Mouse (Mus musculus) CH12.LX (cell line): Measurements from ENCODE around the gene Cradd. TPM values are rescaled to one million over a fixed set of nuclear protein-coding genes. Genes with fewer than 3 reads are reported as not detected.

Experiments
- DNase-seq: peaks from one replicate; pipeline ENCODE4 v3.0.0-alpha.2; 2013; ENCODE audit errors: extremely low read depth
- H3K27ac ChIP-seq: 2 replicates; pipeline ENCODE4 v1.5.1; 2012; ENCODE audit warnings: low read depth, mild to moderate bottlenecking, control low read depth, moderate library complexity; ENCODE audit not compliant: insufficient read depth
- H3K27me3 ChIP-seq: replicated peaks from 2 replicates; pipeline ENCODE3; 2012; ENCODE audit warnings: inconsistent platforms
- H3K36me3 ChIP-seq, 2 experiments: replicated peaks in 1 of 2; 2 replicates each; pipeline versions ENCODE3 to v1.6.1; 2012; ENCODE audit warnings: inconsistent platforms in 1 of 2, low read length in 1 of 2, mild to moderate bottlenecking in 1 of 2, mixed read lengths in 1 of 2, moderate library complexity in 1 of 2; ENCODE audit not compliant: control insufficient read depth in 1 of 2, insufficient read depth in 1 of 2
- H3K4me1 ChIP-seq, 2 experiments: 2 replicates each; pipeline ENCODE4 v1.6.1; 2012; ENCODE audit warnings: inconsistent platforms in 1 of 2, moderate library complexity in 1 of 2; ENCODE audit not compliant: insufficient read depth in 2 of 2, control insufficient read depth in 1 of 2
- H3K4me2 ChIP-seq: 2 replicates; pipeline ENCODE4 v1.6.1; 2012; ENCODE audit warnings: low read depth, mild to moderate bottlenecking, control low read depth; ENCODE audit not compliant: poor library complexity, insufficient read depth, severe bottlenecking
- H3K4me3 ChIP-seq, 3 experiments: fragments of 150-350 bp in 1 of 3; sonication (generic) in 1 of 3; replicated peaks in 1 of 3; 2 replicates each; pipeline versions ENCODE3 to v1.5.1; 2011 to 2012; ENCODE audit warnings: low read depth in 2 of 3, low read length in 2 of 3, mild to moderate bottlenecking in 2 of 3, moderate library complexity in 2 of 3, control low read depth in 1 of 3, improper control_type of control experiment in 1 of 3, inconsistent platforms in 1 of 3, mixed read lengths in 1 of 3; ENCODE audit not compliant: poor library complexity in 1 of 3
- H3K79me2 ChIP-seq: replicated peaks from 2 replicates; pipeline ENCODE4 v1.6.1; 2012; ENCODE audit warnings: mild to moderate bottlenecking, moderate library complexity; ENCODE audit not compliant: control insufficient read depth, poor library complexity, insufficient read depth, severe bottlenecking; ENCODE audit errors: extremely low read depth
- H3K9ac ChIP-seq: 2 replicates; pipeline ENCODE4 v1.6.1; 2012; ENCODE audit warnings: low read depth, mild to moderate bottlenecking, control low read depth, moderate library complexity; ENCODE audit not compliant: insufficient read depth
- H3K9me3 ChIP-seq: replicated peaks from 2 replicates; pipeline ENCODE3; 2012; ENCODE audit warnings: low read length, inconsistent platforms, mixed read lengths
- CHD1 ChIP-seq: IDR thresholded peaks from 2 replicates; pipeline ENCODE4 v1.6.1; 2012; ENCODE audit warnings: low read depth, low read length, improper control_type of control experiment, inconsistent platforms
- E2F4 ChIP-seq: IDR thresholded peaks from 2 replicates; pipeline ENCODE4 v1.6.1; 2011; ENCODE audit warnings: low read depth, low read length, improper control_type of control experiment; ENCODE audit not compliant: insufficient replicate concordance
- ETS1 ChIP-seq: conservative IDR thresholded peaks from 2 replicates; pipeline ENCODE4 v1.6.1; 2012; ENCODE audit warnings: low read depth, mild to moderate bottlenecking, inconsistent platforms, low read length, improper control_type of control experiment, moderate library complexity
- GABPA ChIP-seq: IDR thresholded peaks from 2 replicates; pipeline ENCODE4 v1.6.1; 2012; ENCODE audit warnings: low read depth, low read length, improper control_type of control experiment, inconsistent platforms; ENCODE audit not compliant: insufficient replicate concordance
- HCFC1 ChIP-seq: IDR thresholded peaks from 2 replicates; pipeline ENCODE4 v1.6.1; 2012; ENCODE audit warnings: low read depth, mild to moderate bottlenecking, inconsistent platforms, low read length, improper control_type of control experiment
- JUN ChIP-seq: IDR thresholded peaks from 2 replicates; pipeline ENCODE4 v1.6.1; 2011; ENCODE audit warnings: low read depth, mild to moderate bottlenecking, low read length, improper control_type of control experiment, moderate library complexity; ENCODE audit not compliant: insufficient read depth
- JUND ChIP-seq: conservative IDR thresholded peaks from 2 replicates; pipeline ENCODE4 v1.6.1; 2011; ENCODE audit warnings: low read depth, low read length, improper control_type of control experiment
- KAT2A ChIP-seq: IDR thresholded peaks from 2 replicates; pipeline ENCODE4 v1.6.1; 2012; ENCODE audit warnings: low read length, improper control_type of control experiment, inconsistent platforms; ENCODE audit not compliant: insufficient replicate concordance
- MAFK ChIP-seq: IDR thresholded peaks from 2 replicates; pipeline ENCODE4 v1.6.1; 2011; ENCODE audit warnings: low read length, improper control_type of control experiment; ENCODE audit not compliant: insufficient replicate concordance
- MAZ ChIP-seq: IDR thresholded peaks from 2 replicates; pipeline ENCODE4 v1.6.1; 2012; ENCODE audit warnings: low read depth, mild to moderate bottlenecking, inconsistent platforms, low read length, improper control_type of control experiment, moderate library complexity
- MXI1 ChIP-seq: IDR thresholded peaks from 2 replicates; pipeline ENCODE4 v1.6.1; 2011; ENCODE audit warnings: mild to moderate bottlenecking, low read depth, low read length, improper control_type of control experiment
- MYC ChIP-seq: IDR thresholded peaks from 2 replicates; pipeline ENCODE4 v1.6.1; 2011; ENCODE audit warnings: low read depth, mild to moderate bottlenecking, improper control_type of control experiment, low read length
- NRF1 ChIP-seq: IDR thresholded peaks from 2 replicates; pipeline ENCODE4 v1.6.1; 2014; ENCODE audit warnings: low read depth, mild to moderate bottlenecking, inconsistent platforms, low read length, improper control_type of control experiment, moderate library complexity
- POLR2A ChIP-seq: IDR thresholded peaks from 2 replicates; pipeline ENCODE4 v1.6.1; 2011; ENCODE audit warnings: low read depth, mild to moderate bottlenecking, improper control_type of control experiment, low read length
- POLR2AphosphoS2 ChIP-seq: IDR thresholded peaks from 2 replicates; pipeline ENCODE4 v1.6.1; 2011; ENCODE audit warnings: low read depth, low read length, improper control_type of control experiment
- RAD21 ChIP-seq: IDR thresholded peaks from 2 replicates; pipeline ENCODE4 v1.6.1; 2011; ENCODE audit warnings: low read depth, mild to moderate bottlenecking, low read length, improper control_type of control experiment, moderate library complexity
- RCOR1 ChIP-seq: conservative IDR thresholded peaks from 2 replicates; pipeline ENCODE4 v1.6.1; 2012; ENCODE audit warnings: low read depth, mild to moderate bottlenecking, inconsistent platforms, low read length, improper control_type of control experiment
- SMC3 ChIP-seq: IDR thresholded peaks from 2 replicates; pipeline ENCODE4 v1.6.1; 2011; ENCODE audit warnings: low read depth, low read length, improper control_type of control experiment
- TBP ChIP-seq: conservative IDR thresholded peaks from 2 replicates; pipeline ENCODE4 v1.6.1; 2011; ENCODE audit warnings: low read depth, low read length, improper control_type of control experiment
- USF2 ChIP-seq: conservative IDR thresholded peaks from 2 replicates; pipeline ENCODE4 v1.6.1; 2011; ENCODE audit warnings: low read depth, low read length, improper control_type of control experiment
- ZKSCAN1 ChIP-seq: IDR thresholded peaks from 2 replicates; pipeline ENCODE4 v1.6.1; 2012; ENCODE audit warnings: low read depth, inconsistent platforms, low read length, improper control_type of control experiment, borderline replicate concordance
- ZMIZ1 ChIP-seq: IDR thresholded peaks from 2 replicates; pipeline ENCODE4 v1.6.1; 2012; ENCODE audit warnings: low read depth, mild to moderate bottlenecking, inconsistent platforms, low read length, improper control_type of control experiment
- ZNF384 ChIP-seq: IDR thresholded peaks from 2 replicates; pipeline ENCODE4 v1.6.1; 2012; ENCODE audit warnings: low read depth, low read length, improper control_type of control experiment, inconsistent platforms
- dilution Hi-C: fragments of 300-500 bp; cut with MboI; formaldehyde crosslinking; loops from 2 replicates; pipeline ENCODE4 v1.14.3; 2020; ENCODE audit warnings: low sequenced_read_pairs; ENCODE audit not compliant: extremely low pct_unique_long_range_greater_than_20kb, extremely low pct_ligation_motif_present
- in situ Hi-C: fragments of 300-500 bp; cut with MboI; formaldehyde crosslinking; loops from 3 replicates; pipeline ENCODE4 v1.14.3; 2019; ENCODE audit warnings: low sequenced_read_pairs, low pct_ligation_motif_present, low pct_unique_long_range_greater_than_20kb, mixed read lengths
- polyA plus RNA-seq: library from polyadenylated mRNA; unstranded; fragments of >175 nt; gene quantifications from 2 replicates; pipeline ENCODE4 v1.2.1, GENCODE M21; 2012; ENCODE audit warnings: low read depth; ENCODE audit not compliant: insufficient read length
- total RNA-seq, 2 experiments: library from RNA; depleted of rRNA; stranded (reverse); fragments of 300-350 nt in 1 of 2; fragments of >200 nt in 1 of 2; gene quantifications; 2 replicates each; pipeline ENCODE4 v1.2.3; 2012 to 2014

The Cradd gene
- total and polyA plus RNA-seq, 3 experiments = 5.6 to 8.8 (median 5.6) TPM

DNA sequence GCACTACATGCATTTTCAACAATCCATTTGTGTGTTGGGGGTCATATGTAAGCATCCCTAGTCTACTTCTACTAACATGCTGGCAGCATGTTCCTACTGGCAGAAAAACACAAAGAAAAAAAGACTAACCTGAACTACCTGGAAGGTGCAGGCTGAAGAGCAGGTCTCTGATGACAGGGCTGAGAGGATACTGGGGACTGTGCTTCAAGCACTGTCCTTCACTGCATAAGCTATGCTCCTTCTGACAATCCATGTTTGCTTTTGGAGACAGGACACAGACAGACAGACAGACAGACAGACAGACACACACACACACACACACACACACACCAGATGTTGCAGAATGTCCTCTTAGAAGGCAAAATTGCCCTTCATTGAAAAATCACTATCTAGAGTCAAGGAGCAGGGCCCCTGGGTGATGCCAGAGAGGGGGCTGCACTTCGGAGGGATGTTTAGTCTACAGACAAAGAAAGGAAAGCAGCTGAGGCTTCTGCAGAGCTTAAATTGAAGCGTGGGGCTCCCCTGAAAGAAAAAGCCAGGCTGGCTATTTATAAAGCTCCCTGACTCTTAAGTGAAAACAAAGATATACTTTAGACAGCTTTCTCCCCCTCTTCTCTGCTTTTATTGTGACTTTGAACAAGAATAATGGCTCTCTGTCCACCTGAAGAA is 180.4 kb downstream of the Cradd start:
- dilution Hi-C loops = no loop called here
- Histone ChIP-seq H3K79me2 (no peaks in the 10 kb centered on the region), H3K4me1 (peaks cover 11 to 77% of the 10 kb centered on the region in 2 experiments)

DNA sequence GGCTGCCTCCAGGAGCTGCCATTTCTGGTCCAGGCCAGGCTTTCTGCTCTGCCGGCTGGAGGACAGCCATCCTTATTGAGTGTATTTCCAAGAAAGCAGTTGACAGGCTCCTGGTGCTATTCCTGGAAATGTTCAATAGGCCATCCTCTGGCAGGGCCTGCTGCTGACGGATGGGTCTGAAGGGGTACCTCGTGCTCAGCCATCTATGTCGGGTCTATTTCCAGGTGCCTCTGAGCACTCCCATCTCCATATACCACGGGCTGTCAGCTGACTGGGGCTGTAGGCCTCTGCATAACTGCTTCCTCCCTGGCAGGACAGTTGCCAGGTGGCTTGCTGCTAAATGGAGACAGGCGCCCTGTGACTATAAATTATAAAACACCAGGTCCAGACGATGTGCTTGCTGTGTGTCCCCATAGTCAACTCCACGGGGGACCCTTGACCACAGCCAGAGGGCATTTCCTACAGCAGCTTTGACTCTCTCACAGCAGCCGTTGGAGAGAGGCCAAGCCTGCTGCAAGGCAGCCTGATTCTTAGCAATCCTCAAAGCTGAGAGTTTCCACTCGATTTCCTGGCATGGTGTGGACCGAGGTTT is 181.0 kb downstream of the Cradd start:
- no peak for DNase-seq
- peaks cover 9 to 76% of the 10 kb centered on the region in 2 experiments for H3K4me1 ChIP-seq
- H3K9me3 ChIP-seq = no peaks in the 10 kb centered on the region
- H3K9ac ChIP-seq = no peak overlapping the region
- no peak overlapping the region for H3K27ac ChIP-seq
- H3K27me3 ChIP-seq = no peaks in the 10 kb centered on the region
- in situ Hi-C loops = no loop called here
- H3K36me3 ChIP-seq = no peaks in the 10 kb centered on the region
- no peak overlapping the region for H3K4me2 ChIP-seq
- dilution Hi-C loops = no loop called here
- H3K79me2 ChIP-seq = no peaks in the 10 kb centered on the region
- no peak for TF ChIP-seq NRF1
- no peak for TF ChIP-seq MAZ
- TF ChIP-seq USF2 = no peak
- no peak for TF ChIP-seq KAT2A
- TF ChIP-seq MYC = no peak
- TF ChIP-seq ETS1 = no peak
- TF ChIP-seq SMC3 = no peak
- TF ChIP-seq RCOR1 = no peak
- TF ChIP-seq POLR2A = no peak
- TF ChIP-seq RAD21 = no peak
- no peak for TF ChIP-seq GABPA
- no peak for TF ChIP-seq MAFK
- no peak for TF ChIP-seq E2F4
- TF ChIP-seq POLR2AphosphoS2 = no peak
- no peak for TF ChIP-seq HCFC1
- H3K4me3 ChIP-seq = no peak overlapping the region

More for the DNA sequence above, 180.4 kb downstream of the Cradd start:
- H3K9ac ChIP-seq = no peak overlapping the region
- H3K27ac ChIP-seq = no peak overlapping the region
- H3K4me2 ChIP-seq = no peak overlapping the region
- H3K36me3 ChIP-seq = no peaks in the 10 kb centered on the region
- no peak for DNase-seq
- no peaks in the 10 kb centered on the region for H3K27me3 ChIP-seq
- in situ Hi-C loops = no loop called here
- H3K9me3 ChIP-seq = no peaks in the 10 kb centered on the region
- no peak overlapping the region for H3K4me3 ChIP-seq
- no peak for TF ChIP-seq MXI1
- no peak for TF ChIP-seq ZKSCAN1
- TF ChIP-seq NRF1 = no peak
- TF ChIP-seq ZMIZ1 = no peak
- no peak for TF ChIP-seq ZNF384
- no peak for TF ChIP-seq JUND
- TF ChIP-seq RAD21 = no peak
- TF ChIP-seq E2F4 = no peak
- no peak for TF ChIP-seq TBP
- no peak for TF ChIP-seq JUN
- no peak for TF ChIP-seq CHD1
